Mouse (Mus musculus): ENCODE measurements around the gene Ndufaf7.

DNA sequence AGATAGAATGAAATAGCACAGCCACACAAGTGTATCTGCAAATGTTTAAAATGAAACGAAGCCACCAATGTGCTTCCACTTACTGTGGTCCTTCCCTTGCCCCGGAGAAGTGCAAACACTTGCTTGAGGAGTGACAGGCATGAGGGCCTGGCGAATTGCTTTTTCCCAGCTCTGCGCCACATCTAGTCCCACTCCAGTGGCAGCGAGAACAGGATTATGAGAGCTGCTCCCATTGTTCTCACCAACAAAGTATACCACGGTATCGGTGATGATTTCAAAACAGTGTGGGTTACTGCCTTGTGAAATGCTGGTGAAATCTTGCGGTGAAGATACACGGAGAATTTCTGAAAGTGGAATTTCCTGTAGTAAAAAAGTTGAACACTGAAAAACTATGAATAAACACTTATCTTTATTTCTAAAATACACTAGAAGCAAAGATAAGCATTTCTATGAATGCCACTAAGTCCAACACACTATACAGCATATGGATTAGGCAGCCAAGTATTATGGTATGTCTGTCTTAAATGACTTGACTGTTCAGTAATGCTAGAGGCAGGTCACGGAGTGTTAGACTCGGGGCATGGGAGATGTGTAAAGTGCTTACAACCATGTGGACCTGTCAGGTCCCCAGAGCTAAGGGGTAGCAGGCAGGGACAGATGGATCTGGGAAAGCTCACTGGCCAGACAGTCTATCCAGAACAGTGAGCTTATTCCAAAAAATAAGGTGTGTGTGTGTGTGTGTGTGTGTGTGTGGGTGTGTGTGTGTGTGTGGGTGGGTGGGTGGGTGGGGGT is 29.4 kb downstream of the Ndufaf7 start:
- TF ChIP-seq CTCF (IDR thresholded peaks at IDR 0.05; ENCODE audit: control insufficient read depth, insufficient read depth, insufficient read length) (no peak), USF1 (IDR thresholded peaks at IDR 0.05; ENCODE audit: low read depth) (no peak), MYOD1 (IDR thresholded peaks at IDR 0.05; ENCODE audit: control insufficient read depth, insufficient read length, low read depth) (no peak), MAX (IDR thresholded peaks at IDR 0.05) (no peak), MYOG (IDR thresholded peaks at IDR 0.05; ENCODE audit: control insufficient read depth, extremely low read depth, insufficient read length) (no peak), FOSL1 (IDR thresholded peaks at IDR 0.05; ENCODE audit: insufficient read depth, low read length, poor library complexity, severe bottlenecking) (no peak), CEBPB (IDR thresholded peaks at IDR 0.05; ENCODE audit: low read depth) (no peak)

All from C2C12 (cell line).